Mouse (Mus musculus): ENCODE data around the gene A730071L15Rik. TPM values are rescaled to one million over a fixed set of nuclear protein-coding genes. Genes with fewer than 3 reads are reported as not detected.

A730071L15Rik gene
- polyA plus RNA-seq (2016; fragmentation: Nextera tagmentation; extraction: Ambion mirVana), result 0.34 and 0.79 TPM in 2 replicates

- peak within 1 kb of the TSS; percentile 82 for H3K9ac ChIP-seq
- peaks cover 13% of the 10 kb centered on the region for H3K4me1 ChIP-seq
- WGBS, result 1% methylated on average over 35 of the region's 35 CpGs
- no peaks in the 10 kb centered on the region for H3K27me3 ChIP-seq (replicated peaks)
- H3K4me3 ChIP-seq, result peak within 1 kb of the TSS; percentile 86
- H3K9me3 ChIP-seq, result no peaks in the 10 kb centered on the region
- peak; percentile 79 for ATAC-seq (ENCODE audit: low FRiP score, low read depth)
- peaks cover 3% of the 10 kb centered on the region; the same call in 1 of the 2 replicates for H3K36me3 ChIP-seq
- peak within 1 kb of the TSS; percentile 84 for H3K27ac ChIP-seq
- H3K4me2 ChIP-seq (replicated peaks), result peak within 1 kb of the TSS; percentile 91
These were observed at the start of gene A730071L15Rik for GRCm38 (mm10) chr11:6199410-6200086. A730071L15Rik (plus strand) TSS chr11:6200029.

GRCm38 (mm10) chr11:6152864-6153263, 47.0 kb upstream of the A730071L15Rik start:
- Histone ChIP-seq H3K9me3 (no peaks in the 10 kb centered on the region), H3K4me3 (no peak overlapping the region), H3K4me2 (replicated peaks) (no peak overlapping the region), H3K9ac (no peak overlapping the region), H3K27ac (no peak overlapping the region), H3K4me1 (peaks cover 4% of the 10 kb centered on the region; the same call in 1 of the 2 replicates), H3K36me3 (peaks cover 17% of the 10 kb centered on the region), H3K27me3 (replicated peaks) (no peaks in the 10 kb centered on the region)
- WGBS, result 89% methylated on average over 4 of the region's 4 CpGs
- ATAC-seq (ENCODE audit: low FRiP score, low read depth), result no peak

DNA sequence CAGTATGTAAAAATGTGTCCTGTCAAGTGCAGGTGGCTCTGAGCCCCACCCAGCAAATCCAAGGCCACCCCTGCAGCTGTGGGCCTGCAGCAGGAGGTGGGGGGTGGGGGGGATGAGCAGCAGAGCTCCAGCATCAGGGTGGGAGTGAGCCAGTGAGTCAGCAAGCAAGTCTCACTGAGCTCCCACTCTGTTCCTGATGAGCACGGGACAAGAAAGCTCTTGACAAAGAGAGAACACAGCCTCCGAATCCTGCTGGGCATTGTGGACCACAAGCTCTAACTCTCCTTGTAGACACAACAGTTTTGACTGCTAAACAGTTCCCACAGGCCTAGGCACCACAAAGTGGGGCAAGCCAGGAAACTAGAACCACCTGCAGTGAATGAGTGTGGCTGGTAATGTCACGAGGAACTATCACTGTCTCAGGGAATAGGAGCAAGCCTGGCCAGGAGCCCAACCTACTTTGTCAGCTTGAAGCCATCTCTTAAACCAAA, 45.6 kb upstream of the A730071L15Rik start:
- H3K4me1 ChIP-seq, result peaks cover 4% of the 10 kb centered on the region; the same call in 1 of the 2 replicates
- WGBS, result 66% methylated on average over 3 of the region's 3 CpGs
- no peak for ATAC-seq (ENCODE audit: low FRiP score, low read depth)
- no peak overlapping the region for H3K4me3 ChIP-seq
- H3K36me3 ChIP-seq, result peaks cover 11% of the 10 kb centered on the region
- H3K9me3 ChIP-seq, result no peaks in the 10 kb centered on the region
- no peak overlapping the region for H3K4me2 ChIP-seq (replicated peaks)
- no peak overlapping the region for H3K9ac ChIP-seq
- H3K27ac ChIP-seq, result no peak overlapping the region
- no peaks in the 10 kb centered on the region for H3K27me3 ChIP-seq (replicated peaks)

DNA sequence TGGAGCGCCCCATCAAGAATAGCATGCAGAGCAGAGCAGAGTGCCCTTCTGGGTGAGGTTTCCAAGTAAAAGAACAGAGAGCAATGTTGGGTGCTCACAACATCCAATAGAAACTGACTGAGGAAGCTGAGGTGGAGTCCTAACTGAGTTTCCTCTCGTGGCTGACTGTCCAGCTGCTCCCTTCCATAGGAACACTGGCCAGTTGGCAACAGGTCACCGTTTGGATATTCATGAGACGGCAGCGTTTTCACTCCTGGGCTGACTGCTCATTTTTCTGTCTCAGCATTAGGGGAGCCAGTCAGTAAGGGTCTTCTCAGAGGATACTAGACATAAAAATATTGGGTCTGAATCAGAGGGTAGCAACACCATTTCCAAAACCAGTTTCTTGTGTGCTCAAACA, 43.2 kb upstream of the A730071L15Rik start:
- Histone ChIP-seq H3K4me2 (replicated peaks) (no peak overlapping the region), H3K4me1 (peaks cover 4% of the 10 kb centered on the region; the same call in 1 of the 2 replicates), H3K4me3 (no peak overlapping the region), H3K27me3 (replicated peaks) (no peaks in the 10 kb centered on the region), H3K36me3 (no peaks in the 10 kb centered on the region), H3K9ac (no peak overlapping the region), H3K9me3 (no peaks in the 10 kb centered on the region), H3K27ac (no peak overlapping the region)
- 83% methylated on average over 5 of the region's 5 CpGs for WGBS
- ATAC-seq (ENCODE audit: low FRiP score, low read depth), result no peak

DNA sequence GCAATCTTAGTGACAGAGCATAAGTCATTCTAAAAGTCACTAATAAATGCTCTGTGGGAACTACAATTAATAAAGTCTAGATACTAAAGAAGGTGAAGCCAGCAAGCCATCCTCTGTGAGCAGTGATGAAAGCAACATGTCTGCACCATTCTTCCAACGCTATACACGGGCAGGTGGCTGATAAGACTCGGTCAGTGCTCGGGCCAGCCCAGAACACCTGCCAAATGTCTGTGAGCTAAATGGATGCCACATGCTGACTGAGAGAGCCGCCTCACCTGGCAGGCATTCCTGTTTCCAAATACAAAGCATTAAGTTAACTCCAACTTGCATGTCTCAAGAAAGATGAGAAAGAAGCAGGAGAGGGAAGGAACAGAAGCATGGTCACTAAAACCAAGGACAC, 42.7 kb upstream of the A730071L15Rik start:
- Histone ChIP-seq H3K36me3 (no peaks in the 10 kb centered on the region), H3K27me3 (replicated peaks) (no peaks in the 10 kb centered on the region), H3K4me2 (replicated peaks) (no peak overlapping the region), H3K4me3 (no peak overlapping the region), H3K9me3 (no peaks in the 10 kb centered on the region), H3K9ac (no peak overlapping the region), H3K4me1 (peaks cover 4% of the 10 kb centered on the region; the same call in 1 of the 2 replicates), H3K27ac (no peak overlapping the region)
- ATAC-seq (ENCODE audit: low FRiP score, low read depth), result no peak
- 88% methylated on average over 5 of the region's 5 CpGs for WGBS

DNA sequence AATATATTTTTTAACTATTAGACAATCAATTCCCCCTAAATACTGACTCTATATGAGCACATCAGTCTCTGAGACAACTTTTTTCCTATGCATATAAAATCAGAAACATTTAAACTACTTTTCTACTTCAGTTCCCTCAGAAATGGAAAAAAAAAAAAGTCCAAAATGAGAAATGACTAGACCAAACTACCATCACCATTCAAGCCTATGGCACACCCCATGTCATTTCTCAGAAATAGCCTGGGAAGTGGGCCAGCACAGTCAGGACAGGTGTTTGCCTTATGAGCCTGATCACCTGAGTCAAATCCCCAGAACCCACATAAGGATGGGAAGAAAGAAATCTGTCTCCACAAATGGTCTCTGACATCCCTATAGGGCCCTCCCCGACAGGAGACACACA, 41.3 kb upstream of the A730071L15Rik start:
- H3K27ac ChIP-seq, result no peak overlapping the region
- no peaks in the 10 kb centered on the region for H3K9me3 ChIP-seq
- ATAC-seq (ENCODE audit: low FRiP score, low read depth), result no peak
- H3K4me1 ChIP-seq, result peaks cover 4% of the 10 kb centered on the region; the same call in 1 of the 2 replicates
- H3K4me3 ChIP-seq, result no peak overlapping the region
- H3K9ac ChIP-seq, result no peak overlapping the region
- 97% methylated on average over 1 of the region's 1 CpGs for WGBS
- no peaks in the 10 kb centered on the region for H3K27me3 ChIP-seq (replicated peaks)
- H3K4me2 ChIP-seq (replicated peaks), result no peak overlapping the region
- no peaks in the 10 kb centered on the region for H3K36me3 ChIP-seq

DNA sequence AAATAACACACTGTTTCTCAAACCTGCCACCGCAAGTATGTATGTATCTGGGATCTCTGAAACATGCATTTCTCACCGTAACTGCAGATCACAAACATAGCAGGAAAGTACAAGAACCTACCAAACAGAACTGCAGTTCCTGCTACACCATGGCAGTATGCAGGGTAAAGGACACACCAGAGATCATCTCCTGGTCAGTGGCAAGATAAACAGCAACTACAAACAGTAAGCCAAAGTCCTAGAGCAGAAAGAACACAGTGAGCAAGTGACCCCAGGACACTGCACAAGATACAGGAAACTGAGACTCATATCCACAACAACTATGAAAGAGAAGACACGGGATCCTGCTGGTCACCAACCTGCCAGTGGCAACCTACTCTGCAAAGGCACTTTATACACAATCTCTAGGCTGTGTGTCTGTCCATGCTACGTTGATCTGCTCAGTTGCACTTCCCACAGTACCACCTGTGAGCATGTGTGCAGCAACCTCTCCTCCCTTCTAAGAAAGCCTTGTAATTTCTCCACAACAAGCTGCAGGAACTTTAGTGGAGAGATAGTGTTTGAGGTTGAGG, 40.0 kb upstream of the A730071L15Rik start:
- H3K4me3 ChIP-seq, result no peak overlapping the region
- no peak overlapping the region for H3K9ac ChIP-seq
- H3K27me3 ChIP-seq (replicated peaks), result no peaks in the 10 kb centered on the region
- no peaks in the 10 kb centered on the region for H3K4me1 ChIP-seq
- no peak overlapping the region for H3K4me2 ChIP-seq (replicated peaks)
- no peaks in the 10 kb centered on the region for H3K9me3 ChIP-seq
- no peak overlapping the region for H3K27ac ChIP-seq
- H3K36me3 ChIP-seq, result no peaks in the 10 kb centered on the region
- ATAC-seq (ENCODE audit: low FRiP score, low read depth), result no peak
- 90% methylated on average over 4 of the region's 4 CpGs for WGBS

DNA sequence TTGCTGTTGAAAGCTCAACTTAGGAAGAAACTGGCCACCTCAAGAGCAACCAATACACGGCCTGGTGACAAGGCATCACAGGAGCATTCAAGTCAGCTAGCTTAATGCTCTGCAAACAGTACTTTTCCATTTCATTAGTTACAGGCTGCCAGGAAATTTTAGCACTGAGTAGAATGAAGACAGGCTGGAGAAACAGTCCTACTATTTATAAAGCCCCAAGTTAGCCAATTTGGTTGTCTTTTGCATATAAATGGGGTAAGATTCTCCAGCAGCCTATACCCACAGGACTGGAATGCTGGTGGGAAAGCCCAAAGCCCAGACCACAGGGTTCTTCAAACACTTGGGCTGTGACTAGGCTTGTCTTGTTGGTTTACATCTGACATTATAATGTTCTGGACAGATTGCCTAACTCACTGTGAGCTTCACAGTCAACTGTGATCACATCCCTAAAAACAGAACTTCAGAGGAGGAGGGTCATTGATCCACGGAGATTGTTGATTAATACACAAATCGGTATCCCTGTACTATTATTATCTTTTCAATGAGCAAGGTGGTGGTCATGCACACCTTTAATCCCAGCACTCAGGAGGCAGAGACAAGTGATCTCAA, 39.1 kb upstream of the A730071L15Rik start:
- no peak overlapping the region for H3K4me3 ChIP-seq
- no peaks in the 10 kb centered on the region for H3K36me3 ChIP-seq
- 88% methylated on average over 3 of the region's 3 CpGs for WGBS
- H3K27me3 ChIP-seq (replicated peaks), result no peaks in the 10 kb centered on the region
- H3K4me2 ChIP-seq (replicated peaks), result no peak overlapping the region
- H3K27ac ChIP-seq, result no peak overlapping the region
- no peaks in the 10 kb centered on the region for H3K9me3 ChIP-seq
- no peaks in the 10 kb centered on the region for H3K4me1 ChIP-seq
- H3K9ac ChIP-seq, result no peak overlapping the region
- no peak for ATAC-seq (ENCODE audit: low FRiP score, low read depth)

DNA sequence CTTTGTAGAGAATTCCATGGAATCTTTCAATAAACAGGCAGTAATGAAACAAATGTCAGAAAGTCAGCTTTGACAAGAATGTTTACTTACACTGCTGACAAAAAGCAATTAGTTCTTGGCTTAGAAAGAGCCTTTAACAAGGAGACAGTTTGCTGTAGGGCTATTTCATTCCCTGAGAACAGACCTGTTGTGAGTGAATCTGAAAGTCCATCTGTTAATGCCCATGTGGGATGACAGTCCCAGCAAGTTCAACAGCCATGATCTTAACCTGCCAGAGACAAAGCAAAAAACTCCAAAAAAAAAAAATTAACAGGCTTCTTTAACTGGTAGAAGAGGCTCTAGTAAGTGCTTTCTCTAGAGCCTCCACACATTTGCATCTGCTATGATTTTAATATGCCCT, 38.3 kb upstream of the A730071L15Rik start:
- Histone ChIP-seq H3K4me3 (no peak overlapping the region), H3K4me1 (no peaks in the 10 kb centered on the region), H3K27ac (no peak overlapping the region), H3K9ac (no peak overlapping the region), H3K36me3 (no peaks in the 10 kb centered on the region), H3K9me3 (no peaks in the 10 kb centered on the region), H3K27me3 (replicated peaks) (no peaks in the 10 kb centered on the region), H3K4me2 (replicated peaks) (no peak overlapping the region)
- no peak for ATAC-seq (ENCODE audit: low FRiP score, low read depth)

GRCm38 (mm10) chr11:6163062-6163461, 36.8 kb upstream of the A730071L15Rik start:
- no peak overlapping the region for H3K9ac ChIP-seq
- ATAC-seq (ENCODE audit: low FRiP score, low read depth), result no peak

GRCm38 (mm10) chr11:6163706-6164105, 36.1 kb upstream of the A730071L15Rik start:
- Histone ChIP-seq H3K4me2 (replicated peaks) (no peak overlapping the region), H3K4me1 (no peaks in the 10 kb centered on the region), H3K27ac (no peak overlapping the region), H3K27me3 (replicated peaks) (no peaks in the 10 kb centered on the region), H3K9me3 (no peaks in the 10 kb centered on the region), H3K4me3 (no peak overlapping the region), H3K9ac (no peak overlapping the region), H3K36me3 (no peaks in the 10 kb centered on the region)
- ATAC-seq (ENCODE audit: low FRiP score, low read depth), result no peak
- WGBS, result 93% methylated on average over 12 of the region's 12 CpGs

More at GRCm38 (mm10) chr11:6163062-6163461, 36.8 kb upstream of the A730071L15Rik start:
- H3K27ac ChIP-seq, result no peak overlapping the region
- H3K4me3 ChIP-seq, result no peak overlapping the region
- H3K27me3 ChIP-seq (replicated peaks), result no peaks in the 10 kb centered on the region
- H3K4me2 ChIP-seq (replicated peaks), result no peak overlapping the region
- H3K9me3 ChIP-seq, result no peaks in the 10 kb centered on the region
- no peaks in the 10 kb centered on the region for H3K4me1 ChIP-seq
- H3K36me3 ChIP-seq, result no peaks in the 10 kb centered on the region
- WGBS, result 95% methylated on average over 3 of the region's 3 CpGs

DNA sequence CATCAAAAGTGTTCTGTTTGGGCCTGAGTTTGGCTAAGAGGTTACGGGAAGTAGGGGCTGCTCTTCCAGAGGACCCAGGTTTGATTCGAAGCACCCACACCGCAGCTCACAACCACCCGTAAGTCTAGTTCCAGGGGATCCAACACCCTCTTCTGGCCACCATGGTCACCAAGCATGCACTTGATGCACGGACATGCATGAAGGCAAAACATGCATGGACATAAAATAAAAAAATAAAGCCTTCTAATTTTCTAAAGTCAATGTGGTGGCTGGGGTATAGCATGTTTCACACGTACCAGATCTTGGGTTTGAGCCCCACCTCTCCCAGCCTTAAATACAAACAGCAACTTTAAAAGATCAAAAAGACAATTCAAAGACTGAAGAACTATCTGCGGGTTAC, 35.0 kb upstream of the A730071L15Rik start:
- Histone ChIP-seq H3K4me1 (no peaks in the 10 kb centered on the region), H3K4me2 (replicated peaks) (no peak overlapping the region), H3K27ac (no peak overlapping the region), H3K9me3 (no peaks in the 10 kb centered on the region), H3K36me3 (no peaks in the 10 kb centered on the region), H3K9ac (no peak overlapping the region), H3K27me3 (replicated peaks) (no peaks in the 10 kb centered on the region), H3K4me3 (no peak overlapping the region)
- no peak for ATAC-seq (ENCODE audit: low FRiP score, low read depth)
- WGBS, result 97% methylated on average over 7 of the region's 7 CpGs

All from neural tube, embryonic 12.5 days (tissue).